Mouse (Mus musculus) urinary bladder, postnatal 36 days (tissue): ENCODE measurements around the gene Minar1.

ENCODE experiments used
- DNase-seq, 2 experiments: peaks; one replicate each; pipeline ENCODE4 v3.0.0; 2022; ENCODE audit warnings: low spot score in 2 of 2, mixed read lengths in 1 of 2

The Minar1 gene

GRCm38 (mm10) chr9:89623006-89623760 lies at the start of gene Minar1:
Gene Minar1 (minus strand): TSS chr9:89623125.
- DNase-seq = no peak

GRCm38 (mm10) chr9:89669878-89670277 lies 47.0 kb upstream of the Minar1 start:
- no peak for DNase-seq

GRCm38 (mm10) chr9:89667306-89667942 lies 44.5 kb upstream of the Minar1 start:
- no peak for DNase-seq

GRCm38 (mm10) chr9:89650913-89651312 lies 28.0 kb upstream of the Minar1 start:
- DNase-seq = no peak

- DNase-seq = no peak
Measured at GRCm38 (mm10) chr9:89637453-89637852, 14.5 kb upstream of the Minar1 start.

- DNase-seq = no peak
Measured at GRCm38 (mm10) chr9:89622296-89623005, 474 bp downstream of the Minar1 start.

GRCm38 (mm10) chr9:89621750-89622149 lies 1.2 kb downstream of the Minar1 start:
- DNase-seq = no peak

- no peak for DNase-seq
Measured at GRCm38 (mm10) chr9:89620347-89620746, 2.6 kb downstream of the Minar1 start.

- DNase-seq = no peak
Measured at GRCm38 (mm10) chr9:89616946-89617345, 6.0 kb downstream of the Minar1 start.

GRCm38 (mm10) chr9:89610592-89610991 lies 12.3 kb downstream of the Minar1 start:
- no peak for DNase-seq

GRCm38 (mm10) chr9:89607321-89607720 lies 15.6 kb downstream of the Minar1 start:
- DNase-seq = no peak

GRCm38 (mm10) chr9:89606256-89606655 lies 16.7 kb downstream of the Minar1 start:
- no peak for DNase-seq

- no peak for DNase-seq
Measured at GRCm38 (mm10) chr9:89601891-89602290, 21.0 kb downstream of the Minar1 start.

GRCm38 (mm10) chr9:89600677-89601076 lies 22.2 kb downstream of the Minar1 start:
- DNase-seq = no peak

GRCm38 (mm10) chr9:89597071-89597470 lies 25.9 kb downstream of the Minar1 start:
- no peak for DNase-seq

- no peak for DNase-seq
Measured at GRCm38 (mm10) chr9:89596392-89596791, 26.5 kb downstream of the Minar1 start.

- DNase-seq = no peak
Measured at GRCm38 (mm10) chr9:89592391-89592790, 30.5 kb downstream of the Minar1 start.

- DNase-seq = no peak
Measured at GRCm38 (mm10) chr9:89578422-89578821, 44.5 kb downstream of the Minar1 start.

- no peak for DNase-seq
Measured at GRCm38 (mm10) chr9:89552663-89553062, 70.3 kb downstream of the Minar1 start.
